Mouse (Mus musculus): ENCODE results near the gene Gnl2. TPM values are rescaled to one million over a fixed set of nuclear protein-coding genes. Genes with fewer than 3 reads are reported as not detected.

The Gnl2 gene
- polyA plus RNA-seq, 1 experiment from 2014 or later: 89.6 TPM

GRCm38 (mm10) chr4:125096066-125096465 lies 79.7 kb downstream of the Gnl2 start:
- H3K9ac ChIP-seq (replicated peaks; ENCODE audit: low read depth, low read length): no peak overlapping the region
- H3K36me3 ChIP-seq (ENCODE audit: control insufficient read depth, insufficient read depth, low read length): peaks cover 7% of the 10 kb centered on the region
- H3K4me3 ChIP-seq (ENCODE audit: low read depth, low read length): no peak overlapping the region
- ATAC-seq (ENCODE audit: low read depth): no peak
- no peaks in the 10 kb centered on the region for H3K9me3 ChIP-seq (ENCODE audit: control insufficient read depth, low read length)
- H3K27ac ChIP-seq (ENCODE audit: low read depth, low read length): no peak overlapping the region
- 94% methylated on average over 5 of the region's 5 CpGs for WGBS
- no peak overlapping the region for H3K4me2 ChIP-seq (ENCODE audit: low read depth, low read length)
- H3K27me3 ChIP-seq (ENCODE audit: control insufficient read depth, insufficient read depth, low read length): no peaks in the 10 kb centered on the region
- no peaks in the 10 kb centered on the region for H3K4me1 ChIP-seq (ENCODE audit: control insufficient read depth, insufficient read depth, low read length)

- Histone ChIP-seq H3K9ac (replicated peaks; ENCODE audit: low read depth, low read length) (no peak overlapping the region), H3K9me3 (ENCODE audit: control insufficient read depth, low read length) (no peaks in the 10 kb centered on the region), H3K27ac (ENCODE audit: low read depth, low read length) (no peak overlapping the region), H3K36me3 (ENCODE audit: control insufficient read depth, insufficient read depth, low read length) (peaks cover 5% of the 10 kb centered on the region; the same call in 1 of the 2 replicates), H3K4me1 (ENCODE audit: control insufficient read depth, insufficient read depth, low read length) (no peaks in the 10 kb centered on the region), H3K4me2 (ENCODE audit: low read depth, low read length) (no peak overlapping the region), H3K4me3 (ENCODE audit: low read depth, low read length) (no peak overlapping the region), H3K27me3 (ENCODE audit: control insufficient read depth, insufficient read depth, low read length) (no peaks in the 10 kb centered on the region)
- no peak for ATAC-seq (ENCODE audit: low read depth)
- 77% methylated on average over 4 of the region's 4 CpGs for WGBS
Measured at GRCm38 (mm10) chr4:125097412-125097811, 81.0 kb downstream of the Gnl2 start.

GRCm38 (mm10) chr4:125099458-125099857 lies 83.1 kb downstream of the Gnl2 start:
- peak; percentile 68; the same call in 1 of the 2 replicates for ATAC-seq (ENCODE audit: low read depth)
- Histone ChIP-seq H3K27me3 (ENCODE audit: control insufficient read depth, insufficient read depth, low read length) (no peaks in the 10 kb centered on the region), H3K36me3 (ENCODE audit: control insufficient read depth, insufficient read depth, low read length) (peaks cover 10% of the 10 kb centered on the region), H3K4me2 (ENCODE audit: low read depth, low read length) (no peak overlapping the region), H3K27ac (ENCODE audit: low read depth, low read length) (no peak overlapping the region), H3K9me3 (ENCODE audit: control insufficient read depth, low read length) (no peaks in the 10 kb centered on the region), H3K4me3 (ENCODE audit: low read depth, low read length) (no peak overlapping the region), H3K4me1 (ENCODE audit: control insufficient read depth, insufficient read depth, low read length) (no peaks in the 10 kb centered on the region), H3K9ac (replicated peaks; ENCODE audit: low read depth, low read length) (no peak overlapping the region)
- 7% methylated on average over 8 of the region's 8 CpGs for WGBS

DNA sequence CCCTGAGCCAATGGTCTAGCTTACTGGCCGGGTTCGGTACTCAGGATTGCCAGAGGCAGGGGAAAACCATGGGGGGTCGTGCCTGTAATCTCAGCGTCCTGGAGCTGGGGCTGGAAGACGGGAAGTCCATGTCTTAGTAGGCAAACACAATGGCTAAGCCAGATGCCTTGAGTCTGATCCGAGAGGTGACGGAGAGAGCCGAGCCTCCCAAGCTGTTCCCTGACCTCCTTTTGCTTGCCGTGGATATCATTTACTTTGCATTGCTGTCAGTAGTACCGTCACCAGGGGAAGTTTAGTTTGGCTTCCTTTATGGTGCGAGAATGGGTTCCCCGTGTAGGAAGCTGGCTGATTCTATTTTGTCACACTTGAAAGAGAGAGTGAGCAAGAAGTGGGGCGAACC lies 84.9 kb downstream of the Gnl2 start:
- Histone ChIP-seq H3K36me3 (ENCODE audit: control insufficient read depth, insufficient read depth, low read length) (peaks cover 19% of the 10 kb centered on the region), H3K4me2 (ENCODE audit: low read depth, low read length) (no peak overlapping the region), H3K27ac (ENCODE audit: low read depth, low read length) (no peak overlapping the region), H3K9ac (replicated peaks; ENCODE audit: low read depth, low read length) (no peak overlapping the region), H3K9me3 (ENCODE audit: control insufficient read depth, low read length) (no peaks in the 10 kb centered on the region), H3K4me1 (ENCODE audit: control insufficient read depth, insufficient read depth, low read length) (no peaks in the 10 kb centered on the region), H3K27me3 (ENCODE audit: control insufficient read depth, insufficient read depth, low read length) (no peaks in the 10 kb centered on the region), H3K4me3 (ENCODE audit: low read depth, low read length) (no peak overlapping the region)
- no peak for ATAC-seq (ENCODE audit: low read depth)
- WGBS: 78% methylated on average over 13 of the region's 13 CpGs

Other genes with a start within 250 kb of the Gnl2 start
- gene Mtf1, start 214.5 kb upstream of the Gnl2 start, polyA plus RNA-seq (2014; fragmentation: Nextera tagmentation; extraction: Ambion mirVana): 10.2 and 11.9 TPM in 2 replicates
- gene Yrdc, start 165.9 kb upstream of the Gnl2 start, polyA plus RNA-seq (2014; fragmentation: Nextera tagmentation; extraction: Ambion mirVana): 48.8 and 51.4 TPM in 2 replicates
- gene 1110065P20Rik, start 165.4 kb upstream of the Gnl2 start, polyA plus RNA-seq (2014; fragmentation: Nextera tagmentation; extraction: Ambion mirVana): 86.5 and 104 TPM in 2 replicates
- 16.5 and 19.0 TPM in 2 replicates for gene Maneal, start 154.4 kb upstream of the Gnl2 start, polyA plus RNA-seq (2014; fragmentation: Nextera tagmentation; extraction: Ambion mirVana)
- gene Epha10, start 135.7 kb upstream of the Gnl2 start, polyA plus RNA-seq (2014; fragmentation: Nextera tagmentation; extraction: Ambion mirVana): 7.4 and 9.3 TPM in 2 replicates
- gene 9930104L06Rik, start 79.5 kb upstream of the Gnl2 start, polyA plus RNA-seq (2014; fragmentation: Nextera tagmentation; extraction: Ambion mirVana): 6.0 and 6.7 TPM in 2 replicates
- gene Cdca8, start 77.3 kb upstream of the Gnl2 start, polyA plus RNA-seq (2014; fragmentation: Nextera tagmentation; extraction: Ambion mirVana): 12.7 and 17.5 TPM in 2 replicates
- gene Rspo1, start 30.2 kb upstream of the Gnl2 start, polyA plus RNA-seq (2014; fragmentation: Nextera tagmentation; extraction: Ambion mirVana): 0.99 and 1.0 TPM in 2 replicates
- gene Dnali1, start 49.1 kb downstream of the Gnl2 start, polyA plus RNA-seq (2014; fragmentation: Nextera tagmentation; extraction: Ambion mirVana): 0.64 and 1.1 TPM in 2 replicates
- 24.0 and 26.4 TPM in 2 replicates for gene Snip1, start 50.1 kb downstream of the Gnl2 start, polyA plus RNA-seq (2014; fragmentation: Nextera tagmentation; extraction: Ambion mirVana)
- gene Meaf6, start 68.5 kb downstream of the Gnl2 start, polyA plus RNA-seq (2014; fragmentation: Nextera tagmentation; extraction: Ambion mirVana): 173 and 179 TPM in 2 replicates
- gene Zc3h12a, start 111.3 kb downstream of the Gnl2 start, polyA plus RNA-seq (2014; fragmentation: Nextera tagmentation; extraction: Ambion mirVana): 0.22 and 0.51 TPM in 2 replicates

All from neural tube, embryonic 14.5 days (tissue).